Mouse (Mus musculus): ENCODE measurements around the gene Hcfc1r1.

The Hcfc1r1 gene

GRCm38 (mm10) chr17:23719455-23719854 is 46.1 kb downstream of the Hcfc1r1 start:
- no peak for DNase-seq (ENCODE audit: low read depth)

GRCm38 (mm10) chr17:23721886-23722285 is 48.5 kb downstream of the Hcfc1r1 start:
- DNase-seq (ENCODE audit: low read depth): no peak

GRCm38 (mm10) chr17:23722376-23723125 is 49.2 kb downstream of the Hcfc1r1 start, which contains the start of gene 1520401A03Rik:
1520401A03Rik (minus strand) TSS chr17:23722783.
- no peak for DNase-seq (ENCODE audit: low read depth)
